Mouse (Mus musculus): ENCODE measurements around the gene Cdc42ep1. TPM values are rescaled to one million over a fixed set of nuclear protein-coding genes. Genes with fewer than 3 reads are reported as not detected.

The Cdc42ep1 gene
- polyA plus RNA-seq, 1 experiment from 2014 or later = 17.0 TPM

GRCm38 (mm10) chr15:78816074-78816391, 26.4 kb upstream of the Cdc42ep1 start:
- no peak; the same call in 1 of the 2 replicates for ATAC-seq
- no peaks in the 10 kb centered on the region for H3K27me3 ChIP-seq (replicated peaks; ENCODE audit: control insufficient read depth, insufficient read depth, low read length)
- no peaks in the 10 kb centered on the region for H3K36me3 ChIP-seq (ENCODE audit: control insufficient read depth, insufficient read depth)
- no peak overlapping the region for H3K9ac ChIP-seq (ENCODE audit: low read depth, low read length)
- no peak for TF ChIP-seq CTCF (IDR thresholded peaks at IDR 0.05; ENCODE audit: low read depth)
- H3K27ac ChIP-seq (ENCODE audit: low read depth, low read length) = no peak overlapping the region
- no peak overlapping the region for H3K4me2 ChIP-seq (replicated peaks; ENCODE audit: low read depth)
- 35% methylated on average over 6 of the region's 6 CpGs for WGBS
- no peaks in the 10 kb centered on the region for H3K9me3 ChIP-seq (ENCODE audit: control insufficient read depth)
- H3K4me1 ChIP-seq (replicated peaks; ENCODE audit: control insufficient read depth, insufficient read depth, low read length) = no peaks in the 10 kb centered on the region
- H3K4me3 ChIP-seq (ENCODE audit: low read depth, low read length) = no peak overlapping the region

DNA sequence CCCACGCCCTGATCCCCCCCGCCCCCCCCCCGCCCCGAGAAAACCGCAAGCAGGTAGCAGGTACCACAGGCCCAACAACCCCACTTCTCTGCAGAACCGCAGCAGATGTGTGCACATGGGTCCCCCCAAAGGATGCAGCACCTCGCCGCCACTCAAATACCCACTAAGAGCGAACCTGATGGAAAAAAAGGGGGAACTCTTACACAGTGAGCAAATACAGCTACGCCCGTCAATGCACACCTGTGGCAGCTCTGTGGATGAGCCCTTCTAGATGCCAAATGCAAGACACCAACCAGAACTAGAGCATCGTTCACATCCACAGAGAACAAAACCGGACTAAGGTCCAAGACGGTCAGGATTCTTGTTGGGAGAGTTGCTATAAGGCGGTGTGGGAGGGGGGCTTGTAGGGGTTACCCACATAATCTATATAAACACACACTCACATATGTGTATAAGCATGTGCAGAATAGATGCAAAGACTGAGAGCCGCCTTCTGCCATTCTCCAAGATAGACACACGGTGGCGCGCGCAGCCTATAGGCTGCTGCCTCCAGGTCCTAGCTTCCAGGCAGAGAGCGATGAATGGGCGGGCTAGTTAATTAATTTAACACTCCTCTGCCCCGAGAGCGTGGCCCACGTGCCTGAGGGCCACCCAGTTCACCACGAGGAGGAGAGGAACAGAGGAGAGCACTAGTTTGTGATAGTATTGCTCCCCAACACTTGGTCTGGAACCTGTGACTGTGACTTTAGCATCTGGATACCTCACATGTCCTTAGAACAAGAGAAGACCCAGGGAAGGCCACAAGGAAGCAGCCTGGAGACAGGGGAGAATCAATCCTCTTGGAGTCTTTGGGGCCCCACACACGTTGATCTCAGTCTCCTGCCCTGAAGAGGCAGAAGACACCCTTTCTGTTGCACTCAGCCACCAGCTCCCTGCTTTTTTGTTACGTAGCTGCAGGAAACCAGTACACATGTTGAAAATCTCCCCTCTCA, 15.9 kb upstream of the Cdc42ep1 start:
- Histone ChIP-seq H3K9me3 (ENCODE audit: control insufficient read depth) (no peaks in the 10 kb centered on the region), H3K9ac (ENCODE audit: low read depth, low read length) (no peak overlapping the region), H3K27me3 (replicated peaks; ENCODE audit: control insufficient read depth, insufficient read depth, low read length) (no peaks in the 10 kb centered on the region), H3K4me1 (replicated peaks; ENCODE audit: control insufficient read depth, insufficient read depth, low read length) (0 out of 2 replicates have a peak, but pooled peaks cover 3% of the 10 kb centered on the region), H3K4me3 (ENCODE audit: low read depth, low read length) (no peak overlapping the region), H3K27ac (ENCODE audit: low read depth, low read length) (no peak overlapping the region), H3K36me3 (ENCODE audit: control insufficient read depth, insufficient read depth) (no peaks in the 10 kb centered on the region), H3K4me2 (replicated peaks; ENCODE audit: low read depth) (no peak overlapping the region)
- ATAC-seq = 0 out of 2 replicates have a peak, but pooled peaks have one; percentile 33
- TF ChIP-seq CTCF (IDR thresholded peaks at IDR 0.05; ENCODE audit: low read depth) = peak; percentile 97
- 19% methylated on average over 28 of the region's 28 CpGs for WGBS

- TF ChIP-seq CTCF (IDR thresholded peaks at IDR 0.05; ENCODE audit: low read depth) = peak; percentile 43
- no peaks in the 10 kb centered on the region for H3K27me3 ChIP-seq (replicated peaks; ENCODE audit: control insufficient read depth, insufficient read depth, low read length)
- no peak overlapping the region for H3K4me3 ChIP-seq (ENCODE audit: low read depth, low read length)
- 19% methylated on average over 5 of the region's 5 CpGs for WGBS
- H3K4me1 ChIP-seq (replicated peaks; ENCODE audit: control insufficient read depth, insufficient read depth, low read length) = 0 out of 2 replicates have a peak, but pooled peaks cover 3% of the 10 kb centered on the region
- H3K9me3 ChIP-seq (ENCODE audit: control insufficient read depth) = no peaks in the 10 kb centered on the region
- H3K9ac ChIP-seq (ENCODE audit: low read depth, low read length) = no peak overlapping the region
- H3K27ac ChIP-seq (ENCODE audit: low read depth, low read length) = no peak overlapping the region
- peak; percentile 37; the same call in 1 of the 2 replicates for ATAC-seq
- no peak overlapping the region for H3K4me2 ChIP-seq (replicated peaks; ENCODE audit: low read depth)
- H3K36me3 ChIP-seq (ENCODE audit: control insufficient read depth, insufficient read depth) = no peaks in the 10 kb centered on the region
These were observed 14.1 kb upstream of the Cdc42ep1 start for GRCm38 (mm10) chr15:78828315-78828714.

DNA sequence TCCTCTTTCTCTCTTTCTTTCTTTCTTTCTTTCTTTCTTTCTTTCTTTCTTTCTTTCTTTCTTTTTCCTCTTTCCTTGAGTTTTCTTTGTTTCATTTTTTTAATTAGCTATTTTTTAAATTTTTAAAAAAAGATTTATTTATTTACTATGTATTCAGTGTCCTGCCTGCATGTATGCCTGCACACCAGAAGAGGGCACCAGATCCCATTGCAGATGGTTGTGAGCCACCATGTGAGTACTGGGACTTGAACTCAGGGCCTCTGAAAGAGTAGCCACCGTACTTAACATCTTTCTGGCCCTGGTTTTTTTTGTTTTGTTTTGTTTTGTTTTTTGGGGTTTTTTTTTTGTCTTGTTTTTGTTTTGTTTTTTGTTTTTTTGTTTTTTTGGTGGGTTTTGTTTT, 12.8 kb upstream of the Cdc42ep1 start:
- Histone ChIP-seq H3K36me3 (ENCODE audit: control insufficient read depth, insufficient read depth) (no peaks in the 10 kb centered on the region), H3K4me1 (replicated peaks; ENCODE audit: control insufficient read depth, insufficient read depth, low read length) (0 out of 2 replicates have a peak, but pooled peaks cover 3% of the 10 kb centered on the region), H3K4me2 (replicated peaks; ENCODE audit: low read depth) (no peak overlapping the region), H3K27me3 (replicated peaks; ENCODE audit: control insufficient read depth, insufficient read depth, low read length) (no peaks in the 10 kb centered on the region), H3K4me3 (ENCODE audit: low read depth, low read length) (no peak overlapping the region), H3K9me3 (ENCODE audit: control insufficient read depth) (no peaks in the 10 kb centered on the region), H3K9ac (ENCODE audit: low read depth, low read length) (no peak overlapping the region), H3K27ac (ENCODE audit: low read depth, low read length) (no peak overlapping the region)
- no peak for ATAC-seq
- WGBS = 95% methylated on average over 1 of the region's 1 CpGs
- peak; percentile 58 for TF ChIP-seq CTCF (IDR thresholded peaks at IDR 0.05; ENCODE audit: low read depth)

DNA sequence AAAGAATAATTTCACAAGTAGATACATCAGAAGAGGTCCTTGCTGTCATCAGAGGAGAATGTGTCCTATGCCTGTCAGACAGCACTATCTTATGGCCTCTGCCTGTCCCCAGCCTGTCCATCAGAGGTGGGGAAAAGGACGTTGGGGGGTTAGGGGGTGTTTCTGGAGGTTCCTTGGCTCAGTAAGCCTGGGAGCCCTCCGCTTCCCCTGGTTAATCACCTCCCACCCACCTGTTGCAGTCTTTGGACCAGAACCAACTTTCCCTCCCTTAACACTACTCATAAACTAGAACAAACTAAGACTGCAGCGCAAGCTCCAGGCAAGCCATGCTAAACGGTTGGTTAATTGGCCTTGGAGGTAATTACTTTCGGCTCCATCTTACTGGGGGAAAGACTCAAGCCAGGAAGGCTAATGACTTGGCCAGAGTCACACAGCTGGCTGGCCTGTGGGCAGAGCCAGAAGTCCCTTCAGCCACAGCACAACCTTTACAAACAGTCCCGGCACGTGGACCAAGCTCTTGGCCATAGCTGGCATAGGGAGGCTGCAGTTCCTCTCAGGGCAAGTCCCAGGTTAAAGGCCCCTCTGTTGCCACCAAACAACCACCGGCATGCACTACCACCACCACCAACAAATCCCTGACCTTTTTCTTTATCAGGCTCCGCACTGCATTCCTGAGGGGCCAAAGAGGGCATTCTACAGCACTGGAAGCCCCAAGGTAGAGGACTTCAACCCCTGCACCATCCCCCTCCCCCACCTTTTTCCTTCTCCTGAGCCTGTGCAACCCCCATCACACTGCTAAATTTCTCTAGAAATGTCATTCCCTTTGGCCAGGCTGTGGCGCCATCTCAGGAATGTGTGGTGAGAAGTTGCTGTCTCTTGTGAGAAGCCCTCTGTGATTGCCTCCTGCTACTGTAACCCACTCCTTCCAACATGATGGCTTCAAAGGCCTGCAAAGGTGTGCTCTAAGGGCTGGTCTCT, 11.4 kb upstream of the Cdc42ep1 start:
- ATAC-seq = 0 out of 2 replicates have a peak, but pooled peaks have one; percentile 11
- Histone ChIP-seq H3K27ac (ENCODE audit: low read depth, low read length) (no peak overlapping the region), H3K9me3 (ENCODE audit: control insufficient read depth) (no peaks in the 10 kb centered on the region), H3K4me1 (replicated peaks; ENCODE audit: control insufficient read depth, insufficient read depth, low read length) (0 out of 2 replicates have a peak, but pooled peaks cover 3% of the 10 kb centered on the region), H3K9ac (ENCODE audit: low read depth, low read length) (no peak overlapping the region), H3K4me3 (ENCODE audit: low read depth, low read length) (no peak overlapping the region), H3K36me3 (ENCODE audit: control insufficient read depth, insufficient read depth) (no peaks in the 10 kb centered on the region), H3K27me3 (replicated peaks; ENCODE audit: control insufficient read depth, insufficient read depth, low read length) (no peaks in the 10 kb centered on the region), H3K4me2 (replicated peaks; ENCODE audit: low read depth) (no peak overlapping the region)
- TF ChIP-seq CTCF (IDR thresholded peaks at IDR 0.05; ENCODE audit: low read depth) = peak; percentile 43
- 43% methylated on average over 10 of the region's 10 CpGs for WGBS

Data from intestine, postnatal 0 days (tissue).